Comparison of ENCODE assay signal across 10 mouse cellular contexts in genomic region chr10:117755086-117755798, GRCm38 (mm10). TPM values are rescaled to one million over a fixed set of nuclear protein-coding genes. Genes with fewer than 3 reads are reported as not detected.
DNase-seq lines count a peak whose midpoint lies in the region; ATAC-seq and TF ChIP-seq lines count a peak whose summit lies in the region.
"Had no signal": no experiment of that assay in that cellular context is flagged by ENCODE, and none has a peak within 500 bp of the region (broad histone marks: within the 10 kb centered on the region; RNA-seq: fewer than 3 reads in every experiment).

No protein-coding gene starts in this region.

- no peaks in the 10 kb centered on the region for H3K27me3 ChIP-seq in thymus, adult 2 months (ENCODE audit: control insufficient read depth, insufficient read depth, low read length)
- no peaks in the 10 kb centered on the region for H3K27me3 ChIP-seq in kidney, adult 2 months (replicated peaks; ENCODE audit: control insufficient read depth, insufficient read depth, low read length)
- no peaks in the 10 kb centered on the region for H3K27me3 ChIP-seq in hindbrain, embryonic 16.5 days (replicated peaks; ENCODE audit: control insufficient read depth, insufficient read depth, low read length)
- H3K27me3 ChIP-seq: midbrain, embryonic 13.5 days had no signal

- TF ChIP-seq CTCF in bone marrow, adult 2 months (IDR thresholded peaks at IDR 0.05; ENCODE audit: control insufficient read depth, insufficient read depth, low read length) = no peak
- no peak for TF ChIP-seq CTCF in thymus, adult 2 months (IDR thresholded peaks at IDR 0.05; ENCODE audit: borderline replicate concordance, control insufficient read depth, extremely low read depth, insufficient read depth, low read length, poor library complexity)
- TF ChIP-seq CTCF in kidney, adult 2 months (conservative IDR thresholded peaks at IDR 0.05; ENCODE audit: insufficient read depth, insufficient read length, low read depth, low read length) = no peak

- TF ChIP-seq POLR2A in bone marrow, adult 2 months (IDR thresholded peaks at IDR 0.05; ENCODE audit: borderline replicate concordance, control insufficient read depth, low read depth, low read length) = no peak
- no peak for TF ChIP-seq POLR2A in thymus, adult 2 months (IDR thresholded peaks at IDR 0.05; ENCODE audit: control insufficient read depth, extremely low read depth, insufficient read depth, low read length, poor library complexity)
- no peak for TF ChIP-seq POLR2A in kidney, adult 2 months (IDR thresholded peaks at IDR 0.05; ENCODE audit: low read depth, low read length)

- DNase-seq in heart, adult 18-20 months = peak; percentile 14 to 20
- no peak for DNase-seq in heart, postnatal 14 days
- DNase-seq in thymus, adult 2 months = peak; percentile 68
- DNase-seq in kidney, postnatal 4 days = no peak
- DNase-seq in kidney, adult 2 months = no peak
- DNase-seq: gastrocnemius, postnatal 25 days had no signal

- peak; percentile 89 for ATAC-seq in megakaryocyte, adult 5-6 weeks (ENCODE audit: poor library complexity, severe bottlenecking)
- ATAC-seq in hindbrain, embryonic 16.5 days = no peak
- ATAC-seq: midbrain, embryonic 13.5 days had no signal

- peaks cover 40% of the 10 kb centered on the region for H3K36me3 ChIP-seq in thymus, adult 2 months (ENCODE audit: control insufficient read depth, insufficient read depth, low read length)
- H3K36me3 ChIP-seq in kidney, adult 2 months (ENCODE audit: control insufficient read depth, insufficient read depth, low read length) = peaks cover 3% of the 10 kb centered on the region
- peaks cover 16% of the 10 kb centered on the region for H3K36me3 ChIP-seq in hindbrain, embryonic 16.5 days (ENCODE audit: control insufficient read depth, insufficient read depth, low read length)

- 17% methylated on average over 13 of the region's 13 CpGs for WGBS in bone marrow, adult 2 months
- 14% methylated on average over 13 of the region's 13 CpGs for WGBS in thymus, adult 2 months
- WGBS in kidney, adult 2 months = 84% methylated on average over 13 of the region's 13 CpGs
- WGBS in hindbrain, embryonic 16.5 days = 90% methylated on average over 13 of the region's 13 CpGs

- no peaks in the 10 kb centered on the region for H3K9me3 ChIP-seq in hindbrain, embryonic 16.5 days (ENCODE audit: control insufficient read depth, low read length)
- H3K9me3 ChIP-seq: midbrain, embryonic 13.5 days had no signal

- no peaks in the 10 kb centered on the region; the same call in 1 of the 2 replicates for H3K4me1 ChIP-seq in bone marrow, adult 2 months (ENCODE audit: control insufficient read depth, insufficient read depth, low read length)
- peaks cover 16% of the 10 kb centered on the region for H3K4me1 ChIP-seq in thymus, adult 2 months (replicated peaks; ENCODE audit: control insufficient read depth, insufficient read depth, low read length)
- H3K4me1 ChIP-seq in kidney, adult 2 months (ENCODE audit: control insufficient read depth, insufficient read depth, low read length) = no peaks in the 10 kb centered on the region
- no peaks in the 10 kb centered on the region for H3K4me1 ChIP-seq in hindbrain, embryonic 16.5 days (ENCODE audit: control insufficient read depth, insufficient read depth, low read depth, low read length)
- H3K4me1 ChIP-seq: midbrain, embryonic 13.5 days had no signal

- H3K9ac ChIP-seq in hindbrain, embryonic 16.5 days (ENCODE audit: low read depth, low read length) = no peak overlapping the region
- H3K9ac ChIP-seq: midbrain, embryonic 13.5 days had no signal

- peak overlapping the region; percentile 86 for H3K27ac ChIP-seq in bone marrow, adult 2 months (ENCODE audit: control insufficient read depth, insufficient read depth, low read depth, low read length, poor library complexity)
- peak overlapping the region; percentile 94 for H3K27ac ChIP-seq in thymus, adult 2 months (ENCODE audit: control insufficient read depth, insufficient read depth, low read length)
- H3K27ac ChIP-seq in kidney, adult 2 months (ENCODE audit: insufficient read depth, low read depth, low read length) = no peak overlapping the region
- no peak overlapping the region for H3K27ac ChIP-seq in hindbrain, embryonic 16.5 days (ENCODE audit: low read depth, low read length)
- H3K27ac ChIP-seq: midbrain, embryonic 13.5 days had no signal

- peak overlapping the region; percentile 51 for H3K4me3 ChIP-seq in bone marrow, adult 2 months (replicated peaks; ENCODE audit: control insufficient read depth, low read depth, low read length)
- H3K4me3 ChIP-seq in thymus, adult 2 months (ENCODE audit: control insufficient read depth, insufficient read depth, low read length) = peak overlapping the region; percentile 11
- no peak overlapping the region for H3K4me3 ChIP-seq in kidney, adult 2 months (ENCODE audit: insufficient read depth, low read depth, low read length)
- H3K4me3 ChIP-seq in hindbrain, embryonic 16.5 days (ENCODE audit: low read length) = no peak overlapping the region
- H3K4me3 ChIP-seq: midbrain, embryonic 13.5 days had no signal

- intact Hi-C loops in heart, postnatal 14 days (cut with DNase I) = no loop called here

- no peak overlapping the region for H3K4me2 ChIP-seq in hindbrain, embryonic 16.5 days (ENCODE audit: low read length)
- H3K4me2 ChIP-seq: midbrain, embryonic 13.5 days had no signal

RNA-seq across cellular contexts. Expression of gene Slc35e3, which starts 9.1 kb away (rescaled TPM):
- 1 to 10 TPM; 7.8 to 8.2 TPM for total RNA-seq in heart, adult 18-20 months (2021)
- total RNA-seq in heart, postnatal 14 days (2021) = 1 to 10 TPM; 6.3 to 6.6 TPM
- 4.3 and 8.3 TPM in 2 replicates for polyA plus RNA-seq in bone marrow, adult 2 months (2011; ENCODE audit: insufficient read depth, insufficient read length, low replicate concordance, missing spikeins)
- total RNA-seq in megakaryocyte, adult 5-6 weeks (2015) = 4.2 and 5.3 TPM in 2 replicates
- total RNA-seq in megakaryocyte, adult 5-6 weeks (2017) = 5.3 and 7.8 TPM in 2 replicates
- 13.8 and 19.1 TPM in 2 replicates for polyA plus RNA-seq in thymus, adult 2 months (2012; rRNA removed)
- 37.1 and 39.1 TPM in 2 replicates for polyA plus RNA-seq in kidney, adult 2 months (2012; rRNA removed)
- polyA plus RNA-seq in hindbrain, embryonic 16.5 days (2015; fragmentation: Nextera tagmentation; extraction: Ambion mirVana) = 27.7 and 31.5 TPM in 2 replicates

RNA-seq across cellular contexts. Expression of gene Nup107, which starts 37.3 kb away (rescaled TPM):
- total RNA-seq in heart, adult 18-20 months (2021) = 1 to 10 TPM; 7.3 to 8.7 TPM
- 1 to 10 TPM; 7.8 to 9.5 TPM for total RNA-seq in heart, postnatal 14 days (2021)
- polyA plus RNA-seq in bone marrow, adult 2 months (2011; ENCODE audit: insufficient read depth, insufficient read length, low replicate concordance, missing spikeins) = 22.8 and 31.1 TPM in 2 replicates
- total RNA-seq in megakaryocyte, adult 5-6 weeks (2015) = 50.3 and 50.9 TPM in 2 replicates
- total RNA-seq in megakaryocyte, adult 5-6 weeks (2017) = 57.7 and 68.7 TPM in 2 replicates
- polyA plus RNA-seq in thymus, adult 2 months (2012; rRNA removed) = 21.4 and 26.1 TPM in 2 replicates
- 3.7 and 4.6 TPM in 2 replicates for polyA plus RNA-seq in kidney, adult 2 months (2012; rRNA removed)
- 32.0 TPM in 2 replicates for polyA plus RNA-seq in hindbrain, embryonic 16.5 days (2015; fragmentation: Nextera tagmentation; extraction: Ambion mirVana)

RNA-seq across cellular contexts. Expression of gene Mdm2, which starts 44.7 kb away (rescaled TPM):
- 10 to 100 TPM; 51.1 to 53.6 TPM for total RNA-seq in heart, adult 18-20 months (2021)
- 10 to 100 TPM; 52.3 to 52.5 TPM for total RNA-seq in heart, postnatal 14 days (2021)
- 19.1 and 55.7 TPM in 2 replicates for polyA plus RNA-seq in bone marrow, adult 2 months (2011; ENCODE audit: insufficient read depth, insufficient read length, low replicate concordance, missing spikeins)
- 86.3 and 89.1 TPM in 2 replicates for total RNA-seq in megakaryocyte, adult 5-6 weeks (2015)
- 80.3 and 117 TPM in 2 replicates for total RNA-seq in megakaryocyte, adult 5-6 weeks (2017)
- polyA plus RNA-seq in thymus, adult 2 months (2012; rRNA removed) = 83.0 and 116 TPM in 2 replicates
- polyA plus RNA-seq in kidney, adult 2 months (2012; rRNA removed) = 21.9 and 22.9 TPM in 2 replicates
- 40.0 and 50.1 TPM in 2 replicates for polyA plus RNA-seq in hindbrain, embryonic 16.5 days (2015; fragmentation: Nextera tagmentation; extraction: Ambion mirVana)

Comparison
In these comparisons a context has a peak if more than half of its experiments do, and no peak if none do; other contexts are left out.
1. DNase-seq: peak in heart, adult 18-20 months (2 of 2) and thymus, adult 2 months (single experiment); none in heart, postnatal 14 days (0 of 2), kidney, postnatal 4 days (0 of 2) and kidney, adult 2 months (single experiment).
2. H3K27ac ChIP-seq: peak in bone marrow, adult 2 months (single experiment) and thymus, adult 2 months (single experiment); none in kidney, adult 2 months (single experiment) and hindbrain, embryonic 16.5 days (single experiment).
3. H3K4me3 ChIP-seq: peak in bone marrow, adult 2 months (single experiment) and thymus, adult 2 months (single experiment); none in kidney, adult 2 months (single experiment) and hindbrain, embryonic 16.5 days (single experiment).